Mouse (Mus musculus): Measurements from ENCODE around the gene Serp2. TPM values are rescaled to one million over a fixed set of nuclear protein-coding genes. Genes with fewer than 3 reads are reported as not detected.

The Serp2 gene
- total and polyA plus RNA-seq, 2 experiments, result 0.37 TPM; not detected in 1

DNA sequence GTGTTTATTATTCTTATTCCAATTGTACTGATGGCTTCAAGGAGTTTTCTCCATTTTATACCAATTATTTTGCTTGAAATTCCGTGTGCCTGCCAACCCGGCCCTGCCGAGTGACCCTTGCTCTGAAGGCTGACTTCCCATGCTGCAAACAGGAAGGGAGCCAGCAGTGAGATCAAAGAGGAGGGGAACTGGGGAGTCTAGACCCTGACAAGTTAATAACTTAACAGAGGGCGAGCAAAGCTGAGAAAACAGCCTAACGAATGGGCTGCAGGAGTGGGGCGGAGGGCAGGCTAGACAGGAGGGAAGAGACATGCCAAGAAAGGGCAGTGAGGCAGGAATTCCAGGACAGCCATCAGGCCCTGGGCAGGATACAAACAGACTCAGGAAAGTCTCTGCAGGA, 19.8 kb downstream of the Serp2 start:
- H3K9ac ChIP-seq (ENCODE audit: low read depth, low read length), result no peak overlapping the region

DNA sequence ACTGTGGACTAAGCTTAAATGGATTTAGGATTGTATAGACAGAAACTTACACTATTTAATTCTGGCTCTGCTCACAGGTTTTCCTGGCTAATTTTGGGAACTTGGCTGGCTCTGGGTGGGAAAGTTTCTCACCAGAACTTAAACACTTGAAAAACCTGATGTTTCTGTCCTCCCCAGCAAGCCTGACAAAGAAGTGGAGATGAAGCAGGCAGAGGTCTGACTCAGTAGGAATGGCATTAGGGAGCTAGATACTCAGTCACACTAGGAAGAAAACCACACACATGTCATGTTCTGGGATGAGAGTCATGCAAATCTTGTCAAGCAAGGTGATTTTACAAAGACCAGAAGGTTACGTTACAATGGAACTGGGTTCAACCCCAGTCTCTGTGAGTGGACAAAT, 21.6 kb downstream of the Serp2 start:
- TF ChIP-seq POLR2A (IDR thresholded peaks at IDR 0.05; ENCODE audit: extremely low read depth, insufficient read depth, low read length) (no peak), CTCF (IDR thresholded peaks at IDR 0.05; ENCODE audit: low read depth, low read length) (no peak)
- H3K27me3 ChIP-seq (ENCODE audit: control insufficient read depth, insufficient read depth, low read length), result no peaks in the 10 kb centered on the region
- no peak overlapping the region for H3K4me3 ChIP-seq (ENCODE audit: insufficient read depth, low read depth, low read length)
- peaks cover 11% of the 10 kb centered on the region for H3K4me1 ChIP-seq (ENCODE audit: control insufficient read depth, insufficient read depth, low read length)
- no peaks in the 10 kb centered on the region for H3K36me3 ChIP-seq (ENCODE audit: control insufficient read depth, insufficient read depth, low read length)
- 90% methylated on average over 1 of the region's 1 CpGs for WGBS
- H3K79me2 ChIP-seq (ENCODE audit: control insufficient read depth, insufficient read depth, low read length), result no peaks in the 10 kb centered on the region
- DNase-seq (ENCODE audit: extremely low read depth, low read depth, low spot score), result no peak
- no peak overlapping the region for H3K9ac ChIP-seq (ENCODE audit: low read depth, low read length)
- no peak overlapping the region for H3K27ac ChIP-seq (replicated peaks; ENCODE audit: insufficient read depth, low read depth, low read length)

More for the DNA sequence above, 19.8 kb downstream of the Serp2 start:
- WGBS, result 5% methylated on average over 6 of the region's 6 CpGs
- TF ChIP-seq CTCF (IDR thresholded peaks at IDR 0.05; ENCODE audit: low read depth, low read length) (no peak), POLR2A (IDR thresholded peaks at IDR 0.05; ENCODE audit: extremely low read depth, insufficient read depth, low read length) (no peak)
- Histone ChIP-seq H3K36me3 (ENCODE audit: control insufficient read depth, insufficient read depth, low read length) (no peaks in the 10 kb centered on the region), H3K4me1 (ENCODE audit: control insufficient read depth, insufficient read depth, low read length) (peaks cover 11% of the 10 kb centered on the region), H3K27me3 (ENCODE audit: control insufficient read depth, insufficient read depth, low read length) (no peaks in the 10 kb centered on the region), H3K27ac (replicated peaks; ENCODE audit: insufficient read depth, low read depth, low read length) (no peak overlapping the region), H3K4me3 (ENCODE audit: insufficient read depth, low read depth, low read length) (no peak overlapping the region), H3K79me2 (ENCODE audit: control insufficient read depth, insufficient read depth, low read length) (no peaks in the 10 kb centered on the region)
- peak; percentile 75 for DNase-seq (ENCODE audit: extremely low read depth, low read depth, low spot score)

DNA sequence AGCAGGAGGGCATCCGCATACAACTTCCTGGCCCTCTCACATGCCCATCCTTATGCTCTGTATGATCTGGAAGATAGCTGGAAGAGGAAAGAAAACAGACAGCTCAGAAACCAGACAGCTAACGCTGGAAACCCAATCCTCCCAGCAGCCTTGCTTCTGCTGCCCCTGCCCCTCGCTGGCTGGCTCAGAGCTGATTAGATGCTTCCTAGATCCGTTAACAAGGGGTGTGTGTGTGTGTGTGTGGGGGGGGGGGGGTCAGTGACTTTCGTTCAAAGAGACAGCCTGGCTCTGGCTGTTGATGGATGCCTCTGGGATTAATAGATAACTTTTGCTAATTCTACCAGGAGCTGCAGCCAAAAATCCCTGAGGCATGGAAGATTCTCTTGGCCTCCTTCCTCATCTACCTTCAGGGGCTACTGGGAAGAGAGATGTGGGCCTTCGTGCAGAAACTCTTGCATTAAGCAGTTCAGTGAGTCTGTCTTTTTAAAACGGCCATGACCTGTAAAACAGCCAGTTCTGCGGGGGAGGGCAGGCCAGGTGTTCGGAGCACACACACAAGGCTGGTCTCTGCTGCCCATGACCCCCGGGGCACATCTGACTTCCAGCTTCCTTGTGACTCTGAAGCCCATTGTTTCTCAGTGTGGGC, 23.4 kb downstream of the Serp2 start:
- H3K27ac ChIP-seq (replicated peaks; ENCODE audit: insufficient read depth, low read depth, low read length), result no peak overlapping the region
- no peaks in the 10 kb centered on the region for H3K79me2 ChIP-seq (ENCODE audit: control insufficient read depth, insufficient read depth, low read length)
- peaks cover 11% of the 10 kb centered on the region for H3K4me1 ChIP-seq (ENCODE audit: control insufficient read depth, insufficient read depth, low read length)
- TF ChIP-seq POLR2A (IDR thresholded peaks at IDR 0.05; ENCODE audit: extremely low read depth, insufficient read depth, low read length), result no peak
- 19% methylated on average over 10 of the region's 10 CpGs for WGBS
- no peaks in the 10 kb centered on the region for H3K36me3 ChIP-seq (ENCODE audit: control insufficient read depth, insufficient read depth, low read length)
- DNase-seq (ENCODE audit: extremely low read depth, low read depth, low spot score), result peak; percentile 38
- H3K27me3 ChIP-seq (ENCODE audit: control insufficient read depth, insufficient read depth, low read length), result no peaks in the 10 kb centered on the region
- no peak overlapping the region for H3K4me3 ChIP-seq (ENCODE audit: insufficient read depth, low read depth, low read length)
- H3K9ac ChIP-seq (ENCODE audit: low read depth, low read length), result no peak overlapping the region; the same call in 1 of the 2 replicates

DNA sequence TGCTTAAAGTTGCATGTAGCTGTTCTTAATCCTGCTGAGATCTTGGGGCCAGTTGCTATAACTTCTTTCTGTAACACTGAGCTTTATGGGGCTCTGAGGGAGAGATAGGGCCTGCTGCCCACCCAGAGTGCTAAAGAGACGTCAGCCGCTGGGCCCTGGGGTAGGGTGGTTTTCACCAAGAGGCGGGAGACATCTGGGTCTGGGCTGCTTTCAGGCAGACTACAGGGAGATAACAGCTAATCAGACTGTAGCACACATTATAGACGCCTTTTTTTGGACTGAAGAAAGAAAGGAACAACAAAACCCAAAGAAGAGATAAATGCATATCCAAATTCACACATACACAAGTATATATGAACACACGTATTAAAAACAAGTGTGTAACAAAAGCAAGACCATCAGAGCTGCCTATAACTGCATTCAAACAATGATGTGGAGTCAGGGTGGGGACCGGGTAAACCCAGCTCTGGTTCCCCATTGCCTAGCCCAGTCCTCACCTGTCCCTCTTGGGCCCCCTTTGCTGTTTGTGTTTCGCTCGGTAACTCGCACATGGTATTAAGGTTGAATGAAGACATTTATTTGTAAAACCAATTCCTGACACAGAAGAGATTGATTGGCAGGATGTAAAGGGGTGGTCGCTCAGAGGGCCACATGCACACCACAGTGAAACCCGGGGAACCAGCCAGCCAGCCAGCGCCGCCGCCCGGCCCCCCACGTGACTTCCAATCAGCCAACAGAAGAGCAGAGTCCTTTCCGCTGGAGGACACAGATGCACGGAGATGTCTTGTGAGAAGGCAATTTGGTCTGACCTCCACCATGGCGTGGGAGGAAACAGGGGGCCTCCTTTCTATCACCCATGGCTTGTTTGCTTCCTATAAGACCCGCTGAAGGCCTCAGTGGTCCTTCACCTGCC, 24.2 kb downstream of the Serp2 start:
- 56% methylated on average over 20 of the region's 20 CpGs for WGBS
- Histone ChIP-seq H3K4me3 (ENCODE audit: insufficient read depth, low read depth, low read length) (no peak overlapping the region), H3K36me3 (ENCODE audit: control insufficient read depth, insufficient read depth, low read length) (no peaks in the 10 kb centered on the region), H3K9ac (ENCODE audit: low read depth, low read length) (no peak overlapping the region), H3K27ac (replicated peaks; ENCODE audit: insufficient read depth, low read depth, low read length) (no peak overlapping the region), H3K27me3 (ENCODE audit: control insufficient read depth, insufficient read depth, low read length) (no peaks in the 10 kb centered on the region), H3K4me1 (ENCODE audit: control insufficient read depth, insufficient read depth, low read length) (peaks cover 11% of the 10 kb centered on the region), H3K79me2 (ENCODE audit: control insufficient read depth, insufficient read depth, low read length) (no peaks in the 10 kb centered on the region)
- no peak for DNase-seq (ENCODE audit: extremely low read depth, low read depth, low spot score)
- TF ChIP-seq POLR2A (IDR thresholded peaks at IDR 0.05; ENCODE audit: extremely low read depth, insufficient read depth, low read length) (no peak), CTCF (IDR thresholded peaks at IDR 0.05; ENCODE audit: low read depth, low read length) (no peak)

DNA sequence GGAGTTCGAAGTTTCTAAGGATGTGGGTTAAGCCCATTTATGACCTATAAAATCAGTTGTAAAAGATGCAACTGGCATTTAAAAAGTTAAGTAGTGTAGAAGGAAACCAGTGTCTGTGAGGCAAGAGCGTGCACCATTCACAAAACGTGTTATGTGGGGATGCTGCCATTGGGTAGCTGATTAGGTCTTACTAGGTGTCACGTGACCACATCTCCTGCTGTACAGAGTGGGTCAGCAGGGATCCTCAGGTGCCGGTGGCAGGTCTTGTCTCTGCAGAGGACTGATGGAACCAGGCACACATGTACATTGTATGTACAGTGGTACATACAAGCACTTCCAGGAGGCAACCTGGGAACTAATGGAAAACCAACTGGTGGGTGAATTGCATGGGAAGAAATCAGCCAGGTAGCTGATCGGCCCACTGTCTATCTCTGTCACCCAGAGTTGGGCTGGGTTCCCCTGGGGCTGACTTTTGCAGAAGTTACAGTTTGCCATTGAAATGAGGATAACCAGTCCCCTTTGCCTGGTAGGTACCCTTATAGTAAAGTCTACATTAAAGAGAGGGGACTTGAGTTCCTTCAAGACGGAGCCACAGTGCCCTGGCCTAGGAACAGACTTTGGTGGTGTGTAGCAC, 25.5 kb downstream of the Serp2 start:
- no peak for DNase-seq (ENCODE audit: extremely low read depth, low read depth, low spot score)
- H3K9ac ChIP-seq (ENCODE audit: low read depth, low read length), result no peak overlapping the region
- H3K4me3 ChIP-seq (ENCODE audit: insufficient read depth, low read depth, low read length), result no peak overlapping the region
- WGBS, result 95% methylated on average over 7 of the region's 7 CpGs
- no peak overlapping the region for H3K27ac ChIP-seq (replicated peaks; ENCODE audit: insufficient read depth, low read depth, low read length)
- H3K27me3 ChIP-seq (ENCODE audit: control insufficient read depth, insufficient read depth, low read length), result no peaks in the 10 kb centered on the region
- H3K79me2 ChIP-seq (ENCODE audit: control insufficient read depth, insufficient read depth, low read length), result no peaks in the 10 kb centered on the region
- H3K4me1 ChIP-seq (ENCODE audit: control insufficient read depth, insufficient read depth, low read length), result peaks cover 6% of the 10 kb centered on the region
- no peaks in the 10 kb centered on the region for H3K36me3 ChIP-seq (ENCODE audit: control insufficient read depth, insufficient read depth, low read length)
- TF ChIP-seq CTCF (IDR thresholded peaks at IDR 0.05; ENCODE audit: low read depth, low read length) (no peak), POLR2A (IDR thresholded peaks at IDR 0.05; ENCODE audit: extremely low read depth, insufficient read depth, low read length) (no peak)

Data from liver, adult 2 months (tissue).